ENCODE assay signal across 8 mouse cellular contexts in the genomic region with DNA sequence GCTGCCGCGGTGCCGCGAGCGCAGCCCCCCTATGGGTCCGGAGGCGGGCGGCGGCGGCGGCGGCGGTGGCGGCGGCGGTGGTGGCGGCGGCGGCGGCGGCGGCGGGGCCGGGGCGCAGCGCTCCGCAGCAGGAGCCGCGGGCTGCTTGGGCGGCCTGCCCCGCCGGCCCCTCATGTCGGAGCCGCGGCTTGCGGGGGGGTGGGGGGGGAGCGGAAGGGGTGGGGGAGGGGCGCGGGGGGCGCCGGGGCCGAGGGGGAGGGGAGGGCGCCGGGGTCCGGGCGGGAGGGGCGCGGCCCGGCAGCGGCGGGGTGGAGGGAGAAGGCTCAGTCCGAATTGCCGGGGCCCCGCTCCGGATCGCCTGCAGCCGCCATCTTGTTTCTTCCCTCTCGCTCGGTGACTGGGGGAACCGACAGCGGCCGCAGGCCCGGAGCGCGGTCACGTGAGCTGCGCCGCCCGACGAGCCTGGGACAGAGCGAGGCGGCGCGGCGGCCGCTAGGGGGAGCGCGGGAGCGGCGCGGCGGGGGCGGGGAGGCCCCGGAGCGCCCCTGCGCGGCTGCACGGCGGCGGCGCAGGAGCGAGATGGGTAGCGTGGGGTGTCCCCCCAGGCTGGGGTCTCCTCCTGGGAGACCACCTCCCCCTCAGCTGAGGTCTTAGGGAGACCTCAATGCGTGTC. TPM values are rescaled to one million over a fixed set of nuclear protein-coding genes. Genes with fewer than 3 reads are reported as not detected.
DNase-seq lines count a peak whose midpoint lies in the region; ATAC-seq and TF ChIP-seq lines count a peak whose summit lies in the region.

A gene (minus strand): TSS at position 379 of the 673 bp plus-strand sequence.

- intact Hi-C loops in heart, postnatal 25 days (cut with DNase I), result no loop called here

- ATAC-seq in G1E (ENCODE audit: extremely low read depth, insufficient number of reproducible peaks, low FRiP score, poor library complexity, severe bottlenecking), result peak; percentile 45
- ATAC-seq in forebrain, embryonic 16.5 days, result peak; percentile 99
- peak; percentile 98 for ATAC-seq in lung, embryonic 14.5 days (ENCODE audit: insufficient read depth)
- ATAC-seq in neutrophil, adult 5-6 weeks (ENCODE audit: extremely low read depth, insufficient number of reproducible peaks, low FRiP score, poor library complexity, severe bottlenecking), result peak; percentile 84

- WGBS in forebrain, embryonic 16.5 days, result under 1% methylated on average over 37 of the region's 94 CpGs
- WGBS in lung, embryonic 14.5 days, result under 1% methylated on average over 50 of the region's 94 CpGs

- peaks cover 4% of the 10 kb centered on the region for H3K36me3 ChIP-seq in G1E (replicated peaks)
- no peaks in the 10 kb centered on the region for H3K36me3 ChIP-seq in forebrain, embryonic 16.5 days (ENCODE audit: control insufficient read depth, insufficient read depth)
- 0 out of 2 replicates have a peak, but pooled peaks cover 2% of the 10 kb centered on the region for H3K36me3 ChIP-seq in lung, embryonic 14.5 days (ENCODE audit: insufficient read depth)

- peak within 1 kb of the TSS; percentile 89 for H3K4me3 ChIP-seq in G1E (ENCODE audit: low read depth, low read length)
- peak within 1 kb of the TSS; percentile 70 for H3K4me3 ChIP-seq in forebrain, embryonic 16.5 days (replicated peaks; ENCODE audit: low read length)
- peak within 1 kb of the TSS; percentile 89 for H3K4me3 ChIP-seq in layer of hippocampus, adult 2 months
- H3K4me3 ChIP-seq in lung, embryonic 14.5 days (ENCODE audit: low read depth, low read length), result peak within 1 kb of the TSS; percentile 87

- H3K27ac ChIP-seq in forebrain, embryonic 16.5 days (ENCODE audit: low read length), result peak within 1 kb of the TSS; percentile 97
- peak within 1 kb of the TSS; percentile 96 for H3K27ac ChIP-seq in layer of hippocampus, adult 2 months
- H3K27ac ChIP-seq in lung, embryonic 14.5 days (ENCODE audit: low read depth), result peak within 1 kb of the TSS; percentile 96

- DNase-seq in G1E (ENCODE audit: low spot score), result peak; percentile 97
- peak; percentile 90 to 96 for DNase-seq in cerebellum, adult 18-20 months
- DNase-seq in heart, postnatal 25 days (ENCODE audit: low spot score), result peak; percentile 81
- DNase-seq in layer of hippocampus, adult 2 months (ENCODE audit: low spot score in 2 of 2), result peak; percentile 88 to 92
- peak; percentile 94 for DNase-seq in lung, embryonic 14.5 days
- peak; percentile 92 for DNase-seq in testis, postnatal 14 days (ENCODE audit: low spot score)

- H3K4me1 ChIP-seq in G1E (ENCODE audit: insufficient read depth, low read depth, low read length), result peaks cover 20% of the 10 kb centered on the region
- peaks cover 23% of the 10 kb centered on the region for H3K4me1 ChIP-seq in forebrain, embryonic 16.5 days (replicated peaks; ENCODE audit: control insufficient read depth, insufficient read depth, low read length)
- H3K4me1 ChIP-seq in lung, embryonic 14.5 days (ENCODE audit: insufficient read depth), result 0 out of 2 replicates have a peak, but pooled peaks cover 2% of the 10 kb centered on the region

- H3K27me3 ChIP-seq in G1E (ENCODE audit: insufficient read depth, low read length), result 0 out of 2 replicates have a peak, but pooled peaks cover 2% of the 10 kb centered on the region
- H3K27me3 ChIP-seq in forebrain, embryonic 16.5 days (replicated peaks; ENCODE audit: control insufficient read depth, insufficient read depth, low read length), result no peaks in the 10 kb centered on the region
- H3K27me3 ChIP-seq in lung, embryonic 14.5 days (ENCODE audit: insufficient read depth, low read length), result no peaks in the 10 kb centered on the region

- H3K9ac ChIP-seq in forebrain, embryonic 16.5 days (replicated peaks; ENCODE audit: low read depth, low read length), result peak within 1 kb of the TSS; percentile 95
- peak within 1 kb of the TSS; percentile 99 for H3K9ac ChIP-seq in lung, embryonic 14.5 days

- H3K4me2 ChIP-seq in forebrain, embryonic 16.5 days (ENCODE audit: low read length), result peak within 1 kb of the TSS; percentile 96
- H3K4me2 ChIP-seq in lung, embryonic 14.5 days, result peak within 1 kb of the TSS; percentile 96

- H3K9me3 ChIP-seq in G1E (replicated peaks), result no peaks in the 10 kb centered on the region
- no peaks in the 10 kb centered on the region for H3K9me3 ChIP-seq in forebrain, embryonic 16.5 days (ENCODE audit: control insufficient read depth, low read length)
- no peaks in the 10 kb centered on the region for H3K9me3 ChIP-seq in lung, embryonic 14.5 days (ENCODE audit: low read depth, low read length)

- peak; percentile 86; the same call in 1 of the 2 replicates for TF ChIP-seq CTCF in G1E (IDR thresholded peaks at IDR 0.05; ENCODE audit: low read depth, low read length)
- TF ChIP-seq CTCF in layer of hippocampus, adult 2 months (conservative IDR thresholded peaks at IDR 0.05), result peak; percentile 88
- peak; percentile 38; the same call in 1 of the 2 replicates for TF ChIP-seq CTCF in lung, embryonic 14.5 days (IDR thresholded peaks at IDR 0.05; ENCODE audit: low read depth)

RNA-seq across cellular contexts. Expression of the gene that starts here (rescaled TPM):
- total RNA-seq in G1E (2014; fragmentation: Nextera tagmentation) (75.6 and 86.4 TPM in 2 replicates), G1E (2017) (25.5 and 28.5 TPM in 2 replicates)
- 48.1 and 53.7 TPM in 2 replicates for polyA plus RNA-seq in G1E (2012)
- 33.2 and 38.8 TPM in 2 replicates for polyA plus RNA-seq in forebrain, embryonic 16.5 days (2015; fragmentation: Nextera tagmentation; extraction: Ambion mirVana)
- total RNA-seq in heart, postnatal 25 days (2021), result 10 to 100 TPM; 27.1 to 31.8 TPM
- 10 to 100 TPM; 69.3 to 76.2 TPM for total RNA-seq in layer of hippocampus, adult 2 months (2021)
- polyA plus RNA-seq in lung, embryonic 14.5 days (2014; fragmentation: Nextera tagmentation; extraction: Ambion mirVana), result 40.6 and 41.7 TPM in 2 replicates
- 143 and 150 TPM in 2 replicates for total RNA-seq in neutrophil, adult 5-6 weeks (2017)

Comparison
In these comparisons a context has a peak if more than half of its experiments do, and no peak if none do; other contexts are left out.
1. Peak in every context shown above with its lines: DNase-seq, ATAC-seq, H3K4me3 ChIP-seq and H3K27ac ChIP-seq.
2. ATAC-seq: peak in every context shown above with its lines; median percentile 99 in forebrain, embryonic 16.5 days; 98 in lung, embryonic 14.5 days; 84 in neutrophil, adult 5-6 weeks; 45 in G1E.
3. CTCF ChIP-seq: peak in every context shown above with its lines; median percentile 88 in layer of hippocampus, adult 2 months; 86 in G1E; 38 in lung, embryonic 14.5 days.